Mouse (Mus musculus) thymus, adult 2 months (tissue): ENCODE results near the gene Mapk12. TPM values are rescaled to one million over a fixed set of nuclear protein-coding genes. Genes with fewer than 3 reads are reported as not detected.
A peak's percentile ranks its signal among the peaks of the same experiment; 100 is the strongest.

Experiments
- DNase-seq: peaks from one replicate; pipeline ENCODE4 v3.0.0; 2021
- H3K27ac ChIP-seq: fragments of 200-500 bp; 2 replicates; pipeline ENCODE4 v1.5.1; 2012; ENCODE audit warnings: low read length, control low read depth; ENCODE audit not compliant: control insufficient read depth, insufficient read depth
- H3K27me3 ChIP-seq: fragments of 200-500 bp; 2 replicates; pipeline ENCODE4 v1.6.1; 2012; ENCODE audit warnings: mild to moderate bottlenecking, low read length, moderate library complexity, mixed read lengths; ENCODE audit not compliant: control insufficient read depth, insufficient read depth
- H3K36me3 ChIP-seq: fragments of 200-500 bp; 2 replicates; pipeline ENCODE4 v1.6.1; 2012; ENCODE audit warnings: mild to moderate bottlenecking, low read length, moderate library complexity; ENCODE audit not compliant: control insufficient read depth, insufficient read depth
- H3K4me1 ChIP-seq: fragments of 200-500 bp; replicated peaks from 2 replicates; pipeline ENCODE4 v1.6.1; 2012; ENCODE audit warnings: low read length; ENCODE audit not compliant: control insufficient read depth, insufficient read depth
- H3K4me3 ChIP-seq: fragments of 200-500 bp; 2 replicates; pipeline ENCODE4 v1.5.1; 2012; ENCODE audit warnings: mild to moderate bottlenecking, low read length, control low read depth, moderate library complexity; ENCODE audit not compliant: control insufficient read depth, insufficient read depth
- CTCF ChIP-seq: fragments of 200-500 bp; IDR thresholded peaks from 2 replicates; pipeline ENCODE4 v1.5.1; 2012; ENCODE audit warnings: mild to moderate bottlenecking, control low read depth, low read length, moderate library complexity, borderline replicate concordance; ENCODE audit not compliant: control insufficient read depth, poor library complexity, insufficient read depth; ENCODE audit errors: extremely low read depth
- POLR2A ChIP-seq: fragments of 200-500 bp; IDR thresholded peaks from 2 replicates; pipeline ENCODE4 v1.6.1; 2012; ENCODE audit warnings: mild to moderate bottlenecking, low read length, control low read depth, moderate library complexity; ENCODE audit not compliant: control insufficient read depth, poor library complexity, insufficient read depth; ENCODE audit errors: extremely low read depth
- WGBS: fragments of 180-500 bp; shearing (Covaris S2); methylation state at CpG from one replicate; pipeline ENCODE4 v1.1.7; 2018; 5-methylcytosine and 5-hydroxymethylcytosine counted together
- polyA plus RNA-seq: library from polyadenylated mRNA; depleted of rRNA; stranded (reverse); fragments of >200 nt; gene quantifications from 2 replicates; pipeline ENCODE4 v1.2.3, GENCODE M21; 2012; rRNA removed

The Mapk12 gene
- polyA plus RNA-seq: 2.9 and 3.1 TPM in 2 replicates

GRCm38 (mm10) chr15:89140659-89141252 lies at the start of gene Mapk12:
Mapk12 (minus strand) TSS chr15:89140703.
- no peak for DNase-seq
- WGBS: 6% methylated on average over 21 of the region's 21 CpGs
- peaks cover 12% of the 10 kb centered on the region for H3K4me1 ChIP-seq
- peak within 1 kb of the TSS; percentile 15; the same call in 1 of the 2 replicates for H3K4me3 ChIP-seq
- no peaks in the 10 kb centered on the region for H3K36me3 ChIP-seq
- no peak for TF ChIP-seq POLR2A
- no peak for TF ChIP-seq CTCF
- peaks cover 19% of the 10 kb centered on the region; the same call in 1 of the 2 replicates for H3K27me3 ChIP-seq
- H3K27ac ChIP-seq: no peak within 1 kb of the TSS

GRCm38 (mm10) chr15:89184937-89185227 lies 44.4 kb upstream of the Mapk12 start:
- H3K27me3 ChIP-seq: peaks cover 5% of the 10 kb centered on the region; the same call in 1 of the 2 replicates
- H3K27ac ChIP-seq: no peak overlapping the region
- WGBS: 94% methylated on average over 5 of the region's 5 CpGs
- TF ChIP-seq POLR2A: no peak
- no peak for TF ChIP-seq CTCF
- no peaks in the 10 kb centered on the region for H3K36me3 ChIP-seq
- DNase-seq: no peak
- no peak overlapping the region for H3K4me3 ChIP-seq
- peaks cover 9% of the 10 kb centered on the region; the same call in 1 of the 2 replicates for H3K4me1 ChIP-seq

GRCm38 (mm10) chr15:89184141-89184936 lies 43.8 kb upstream of the Mapk12 start:
- no peak for DNase-seq
- Histone ChIP-seq H3K36me3 (no peaks in the 10 kb centered on the region), H3K27me3 (peaks cover 5% of the 10 kb centered on the region; the same call in 1 of the 2 replicates), H3K4me1 (peaks cover 9% of the 10 kb centered on the region; the same call in 1 of the 2 replicates), H3K27ac (no peak overlapping the region), H3K4me3 (no peak overlapping the region)
- no peak for TF ChIP-seq POLR2A
- no peak for TF ChIP-seq CTCF
- 90% methylated on average over 5 of the region's 5 CpGs for WGBS

- H3K27me3 ChIP-seq: peaks cover 5% of the 10 kb centered on the region; the same call in 1 of the 2 replicates
- H3K36me3 ChIP-seq: no peaks in the 10 kb centered on the region
- no peak overlapping the region for H3K27ac ChIP-seq
- 92% methylated on average over 5 of the region's 5 CpGs for WGBS
- no peak overlapping the region for H3K4me3 ChIP-seq
- no peak for DNase-seq
- H3K4me1 ChIP-seq: peaks cover 13% of the 10 kb centered on the region; the same call in 1 of the 2 replicates
- no peak for TF ChIP-seq CTCF
- TF ChIP-seq POLR2A: no peak
These were observed 42.3 kb upstream of the Mapk12 start for GRCm38 (mm10) chr15:89182842-89183241.

GRCm38 (mm10) chr15:89182328-89182741 lies 41.8 kb upstream of the Mapk12 start:
- H3K27ac ChIP-seq: no peak overlapping the region
- H3K36me3 ChIP-seq: no peaks in the 10 kb centered on the region
- TF ChIP-seq CTCF (no peak), POLR2A (no peak)
- 58% methylated on average over 6 of the region's 6 CpGs for WGBS
- peaks cover 5% of the 10 kb centered on the region; the same call in 1 of the 2 replicates for H3K27me3 ChIP-seq
- no peak for DNase-seq
- no peak overlapping the region for H3K4me3 ChIP-seq
- peaks cover 14% of the 10 kb centered on the region; the same call in 1 of the 2 replicates for H3K4me1 ChIP-seq

- no peak overlapping the region for H3K4me3 ChIP-seq
- H3K27me3 ChIP-seq: peaks cover 5% of the 10 kb centered on the region; the same call in 1 of the 2 replicates
- TF ChIP-seq CTCF (no peak), POLR2A (no peak)
- no peak for DNase-seq
- peaks cover 20% of the 10 kb centered on the region; the same call in 1 of the 2 replicates for H3K4me1 ChIP-seq
- WGBS: 39% methylated on average over 10 of the region's 10 CpGs
- H3K36me3 ChIP-seq: no peaks in the 10 kb centered on the region
- no peak overlapping the region for H3K27ac ChIP-seq
These were observed 41.2 kb upstream of the Mapk12 start for GRCm38 (mm10) chr15:89181561-89182270.
